Mouse (Mus musculus): Measurements from ENCODE around the gene Csgalnact2.

GRCm38 (mm10) chr6:118179316-118180084 lies 40.6 kb upstream of the Csgalnact2 start:
- peak; percentile 99 for TF ChIP-seq CTCF (IDR thresholded peaks at IDR 0.05; ENCODE audit: control insufficient read depth, insufficient read depth, low read length)
- TF ChIP-seq POLR2A (IDR thresholded peaks at IDR 0.05; ENCODE audit: borderline replicate concordance, control insufficient read depth, low read depth, low read length): no peak
